Mouse (Mus musculus): ENCODE measurements around the gene Slc10a4.

Gene Slc10a4

GRCm38 (mm10) chr5:73014745-73015144 lies 8.1 kb downstream of the Slc10a4 start:
- DNase-seq (ENCODE audit: low read depth), result no peak

- no peak for DNase-seq (ENCODE audit: low read depth)
These were observed 17.1 kb downstream of the Slc10a4 start for GRCm38 (mm10) chr5:73023801-73024200.

GRCm38 (mm10) chr5:73028646-73029045 lies 22.0 kb downstream of the Slc10a4 start:
- no peak for DNase-seq (ENCODE audit: low read depth)

- DNase-seq (ENCODE audit: low read depth), result no peak
These were observed 25.8 kb downstream of the Slc10a4 start for GRCm38 (mm10) chr5:73032481-73032880.

GRCm38 (mm10) chr5:73044055-73044454 lies 37.4 kb downstream of the Slc10a4 start:
- DNase-seq (ENCODE audit: low read depth), result peak; percentile 26

GRCm38 (mm10) chr5:73047651-73048245 lies 41.1 kb downstream of the Slc10a4 start:
- no peak for DNase-seq (ENCODE audit: low read depth)

- DNase-seq (ENCODE audit: low read depth), result no peak
These were observed 47.2 kb downstream of the Slc10a4 start for GRCm38 (mm10) chr5:73053933-73054332.

- no peak for DNase-seq (ENCODE audit: low read depth)
These were observed 49.8 kb downstream of the Slc10a4 start for GRCm38 (mm10) chr5:73056457-73056856.

- no peak for DNase-seq (ENCODE audit: low read depth)
These were observed 50.3 kb downstream of the Slc10a4 start for GRCm38 (mm10) chr5:73056937-73057336.

- no peak for DNase-seq (ENCODE audit: low read depth)
These were observed 54.9 kb downstream of the Slc10a4 start for GRCm38 (mm10) chr5:73061506-73062155.

Data from naive thymus-derived CD4-positive, alpha-beta T cell, adult 2 months (primary cell).